Mouse (Mus musculus): Measurements from ENCODE around the gene Anks1.

DNA sequence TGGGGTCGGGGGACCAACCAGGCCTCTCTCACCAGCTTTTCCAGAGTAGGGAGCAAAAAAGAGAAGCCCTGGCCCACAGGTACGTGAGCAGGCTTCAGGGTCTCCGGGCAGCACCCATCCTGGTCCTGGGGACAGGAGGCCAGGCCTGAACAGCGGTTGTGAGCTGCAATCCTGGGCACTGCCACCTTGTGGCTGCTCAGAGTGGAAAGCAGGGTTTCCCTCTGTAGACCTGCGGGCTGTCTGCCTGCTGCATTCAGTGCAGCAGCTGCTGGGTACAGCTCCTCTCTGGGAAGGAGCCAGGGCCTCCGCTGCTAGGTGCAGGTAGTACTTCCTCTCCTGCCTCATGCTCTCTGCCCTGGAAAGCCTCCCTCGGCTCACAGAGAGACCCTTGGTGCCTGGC is 152.4 kb downstream of the Anks1 start:
- peak; percentile 76 for TF ChIP-seq CTCF (IDR thresholded peaks at IDR 0.05; ENCODE audit: borderline replicate concordance, extremely low read depth, insufficient read depth, insufficient read length)
- no peak for TF ChIP-seq POLR2A (IDR thresholded peaks at IDR 0.05; ENCODE audit: borderline replicate concordance, extremely low read depth, insufficient read depth, insufficient read length, poor library complexity, severe bottlenecking)
